Mouse (Mus musculus) mesoderm, embryonic 11.5 days (tissue): ENCODE data around the gene Lrrc39.
"Not testable (repeated sequence)": the region's sequence is repeated elsewhere in the genome, so short reads cannot be mapped to it uniquely, and the experiment has no call there.

Source experiments
- DNase-seq: peaks from one replicate; pipeline ENCODE4 v3.0.0-alpha.2; 2012; ENCODE audit warnings: low read depth, low spot score

Gene Lrrc39

DNA sequence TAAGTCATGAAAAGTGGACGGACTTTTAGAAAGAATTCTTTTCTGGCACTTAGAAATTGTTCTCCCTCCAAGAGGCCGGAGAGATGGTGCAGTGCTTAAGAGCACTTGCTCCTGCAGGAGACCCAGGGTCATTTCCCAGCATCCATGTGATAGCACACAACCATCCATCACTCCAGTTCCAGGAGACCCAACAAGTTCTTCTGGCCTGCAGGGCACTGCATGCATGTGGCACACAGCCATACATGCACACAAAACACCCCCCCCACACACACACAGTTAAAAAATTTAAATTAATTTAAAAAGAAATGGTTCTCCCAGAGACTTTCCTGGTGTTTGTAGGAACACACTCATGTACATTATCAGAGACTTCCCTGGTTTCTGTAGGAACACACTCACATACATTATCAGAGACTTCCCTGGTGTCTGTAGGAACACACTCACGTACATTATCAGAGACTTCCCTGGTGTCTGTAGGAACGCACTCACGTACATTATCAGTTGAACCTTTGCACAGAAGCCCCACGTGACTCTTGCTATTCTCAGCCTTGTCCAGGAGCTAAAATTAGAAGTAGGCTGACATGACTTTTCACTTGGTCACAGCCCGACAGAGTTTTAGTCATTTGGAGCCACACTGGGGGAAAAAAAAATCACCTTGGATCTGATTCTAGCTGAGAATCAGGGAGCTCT, at the start of gene Lrrc39:
TSS of gene Lrrc39 (plus strand) at position 566 of the 687 bp plus-strand sequence.
- DNase-seq: no peak

DNA sequence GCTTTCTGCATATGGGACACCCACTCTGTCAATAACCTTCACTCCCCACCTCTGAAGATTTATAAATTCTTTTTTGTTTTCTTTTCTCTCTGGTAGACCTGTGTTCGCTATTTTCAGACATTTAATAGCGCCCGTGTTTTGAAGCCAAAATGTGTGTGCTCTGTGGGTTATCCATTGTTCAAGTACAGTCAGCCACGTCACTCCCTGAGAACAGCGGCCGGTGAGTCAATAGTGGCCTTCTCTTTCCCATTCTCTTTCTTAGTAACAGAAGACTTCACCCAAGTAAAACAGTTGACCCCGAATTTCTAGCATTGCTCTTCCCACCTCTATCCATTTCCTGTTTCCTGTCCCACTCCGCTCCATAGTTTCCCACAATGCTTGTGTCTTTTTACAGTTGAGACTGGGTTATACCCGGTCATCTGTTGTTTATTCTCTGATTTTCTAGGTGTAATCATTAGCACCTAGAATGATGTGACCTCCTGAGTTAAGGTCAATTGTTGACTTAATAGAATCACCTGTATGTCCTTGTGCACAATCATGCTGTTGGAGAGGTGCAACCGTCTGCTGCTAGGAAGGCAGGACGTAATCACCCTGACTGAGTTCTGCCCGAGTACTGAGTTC, 42.5 kb upstream of the Lrrc39 start:
- no peak for DNase-seq

DNA sequence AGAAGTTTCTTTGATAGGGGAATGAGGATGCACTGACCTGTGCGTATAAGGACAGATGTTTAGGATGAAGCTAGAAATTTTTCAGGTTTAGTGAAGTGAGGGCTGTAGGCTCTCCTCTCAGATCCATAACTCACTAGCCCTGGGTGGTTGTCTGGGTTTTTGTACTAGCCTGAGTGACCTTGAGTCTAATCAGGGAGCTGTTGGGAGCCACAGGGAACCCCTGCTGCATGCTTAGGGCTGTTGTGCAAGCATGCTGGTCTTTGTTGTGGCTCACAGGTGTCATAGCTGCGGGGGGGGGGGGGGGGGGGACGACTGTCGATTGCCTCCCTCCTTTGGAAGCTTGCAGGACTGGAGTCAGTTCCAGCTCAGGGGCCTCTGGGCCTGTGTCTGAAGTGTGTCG, 33.0 kb upstream of the Lrrc39 start:
- DNase-seq: no peak

DNA sequence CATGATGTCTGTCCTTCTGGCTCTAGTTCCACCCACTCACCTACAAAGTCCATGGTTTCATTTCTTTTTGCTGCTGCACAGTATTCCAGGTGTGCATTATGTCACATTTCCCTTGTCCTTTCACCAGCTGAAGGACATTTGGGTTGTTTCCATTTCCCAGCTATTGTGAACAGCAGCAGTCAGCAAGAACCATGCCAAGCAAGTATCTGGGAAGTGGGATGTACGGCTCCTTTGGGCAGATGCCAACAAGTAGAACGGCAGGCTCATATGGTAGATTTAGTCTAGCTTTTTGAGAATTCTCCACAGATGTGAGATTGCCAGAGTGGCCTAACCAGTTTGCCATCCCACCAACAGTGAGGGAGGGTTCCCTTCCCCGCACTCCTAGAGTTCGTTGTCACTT, 31.9 kb upstream of the Lrrc39 start:
- DNase-seq: no peak

DNA sequence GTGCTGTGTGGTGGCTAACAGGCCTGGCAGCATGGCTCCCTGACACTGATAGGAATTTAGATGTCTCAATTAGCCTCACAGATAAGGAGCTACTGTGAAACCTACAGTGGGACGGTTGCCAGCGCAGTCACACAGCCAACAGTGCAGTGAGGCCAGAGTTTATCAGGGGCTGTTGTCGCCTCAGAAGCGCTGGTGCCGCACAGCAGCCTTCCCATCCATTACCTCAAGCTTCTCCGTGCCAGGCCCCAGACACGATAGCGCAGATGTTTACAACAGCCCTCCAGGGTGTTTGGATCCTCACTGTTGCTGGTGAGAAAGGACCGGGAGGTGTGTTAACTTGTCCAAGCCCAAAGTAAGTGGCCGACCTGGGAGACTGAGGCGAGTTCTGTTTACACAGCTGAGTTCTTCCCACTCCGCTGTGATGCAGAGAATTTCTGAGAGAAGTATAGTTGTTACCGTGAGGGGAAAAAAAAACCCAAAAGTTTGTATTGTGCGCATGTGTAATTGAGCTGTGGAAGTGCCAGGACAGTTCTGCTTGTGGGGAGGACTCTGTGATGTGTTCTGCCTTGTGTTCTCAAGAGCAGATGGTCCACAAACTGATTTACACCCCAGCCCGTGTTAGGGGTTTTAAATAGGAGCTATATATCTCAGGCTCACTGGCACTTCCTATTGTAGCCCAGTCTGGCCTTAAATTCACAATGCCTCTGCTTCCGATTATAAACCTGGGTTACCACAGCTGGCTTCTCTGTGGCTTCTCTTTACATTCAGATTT, 26.2 kb upstream of the Lrrc39 start:
- DNase-seq: peak; percentile 71

- peak; percentile 56 for DNase-seq
These were observed 25.6 kb upstream of the Lrrc39 start for GRCm38 (mm10) chr3:116537200-116537573.

DNA sequence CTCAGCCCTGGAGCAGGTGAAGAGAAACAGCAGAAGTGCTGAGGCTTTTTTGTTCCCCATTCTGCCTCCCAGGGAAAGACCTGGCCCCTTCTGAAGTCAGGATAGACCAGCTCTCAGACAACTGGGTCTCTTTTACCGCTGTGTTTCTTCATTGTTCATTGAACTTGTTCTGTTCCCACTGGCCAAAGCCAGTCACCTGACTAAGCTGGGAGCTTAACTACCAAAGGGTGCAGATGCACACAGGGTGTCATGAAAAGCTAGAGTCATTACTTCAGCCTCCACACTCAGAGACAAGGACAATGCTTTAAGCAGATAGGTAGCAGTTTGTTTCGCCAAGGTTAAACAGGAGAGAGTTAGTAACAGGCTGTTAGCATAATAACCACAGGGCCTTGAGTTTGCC, 20.7 kb upstream of the Lrrc39 start:
- DNase-seq: no peak

GRCm38 (mm10) chr3:116542532-116542931, 20.2 kb upstream of the Lrrc39 start:
- DNase-seq: no peak

- DNase-seq: no peak
These were observed 15.3 kb upstream of the Lrrc39 start for GRCm38 (mm10) chr3:116547430-116547829.

GRCm38 (mm10) chr3:116551362-116551761, 11.4 kb upstream of the Lrrc39 start:
- no peak for DNase-seq

GRCm38 (mm10) chr3:116561315-116561714, 1.5 kb upstream of the Lrrc39 start:
- not testable (repeated sequence) for DNase-seq

DNA sequence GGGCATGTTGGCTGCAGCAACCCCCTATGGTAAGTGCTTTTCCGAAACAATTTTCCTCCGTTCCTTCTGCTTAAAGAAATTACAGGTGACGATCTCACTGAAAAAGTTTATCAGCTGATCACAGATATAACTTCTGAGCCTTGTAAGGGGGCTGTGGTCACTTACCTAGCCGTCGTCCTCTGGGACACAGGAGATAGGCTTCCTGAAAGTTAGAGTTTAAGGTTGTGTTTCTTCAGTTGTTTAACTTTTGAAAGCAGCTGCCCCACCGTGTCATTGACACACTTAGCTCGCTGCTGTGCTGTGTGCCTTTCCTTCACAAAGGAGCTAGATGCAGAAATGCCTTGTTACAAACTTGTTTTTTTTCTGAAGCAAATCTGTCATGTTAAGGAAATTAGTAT, 321 bp downstream of the Lrrc39 start:
- no peak for DNase-seq

DNA sequence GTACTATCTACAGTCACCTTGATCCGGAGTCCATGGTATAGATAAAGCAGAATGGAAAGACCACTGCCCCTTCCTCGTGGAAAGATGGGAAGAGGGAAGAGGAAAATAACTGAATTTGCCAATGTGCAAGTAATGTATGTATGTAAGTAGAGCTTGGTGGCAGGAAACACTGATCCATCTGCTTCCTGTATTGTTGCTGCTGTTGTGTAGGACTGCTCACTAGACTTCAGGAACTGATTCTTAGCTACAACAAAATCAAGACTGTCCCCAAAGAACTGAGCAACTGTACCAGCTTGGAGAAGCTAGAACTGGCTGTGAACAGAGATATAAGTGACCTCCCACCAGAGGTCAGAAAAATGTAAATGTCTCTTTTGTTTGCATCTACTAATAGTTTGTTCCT, 7.9 kb downstream of the Lrrc39 start:
- DNase-seq: no peak

DNA sequence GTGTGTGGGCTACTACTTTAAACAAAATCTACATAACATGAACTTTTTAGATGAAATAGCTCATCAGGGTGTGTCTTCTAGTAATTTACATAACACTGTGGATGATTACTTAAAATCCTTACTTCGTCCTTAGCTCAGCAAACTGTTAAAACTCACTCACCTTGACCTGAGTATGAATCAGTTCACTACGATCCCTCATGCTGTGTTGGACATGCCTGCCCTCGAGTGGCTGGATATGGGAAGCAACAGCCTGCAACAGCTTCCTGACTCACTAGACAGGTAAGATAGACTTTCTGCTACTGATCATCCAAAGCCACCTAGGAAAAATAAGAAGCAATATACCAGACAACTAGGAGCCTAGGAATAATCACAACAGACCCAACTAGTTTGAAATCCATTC, 14.5 kb downstream of the Lrrc39 start:
- no peak for DNase-seq

DNA sequence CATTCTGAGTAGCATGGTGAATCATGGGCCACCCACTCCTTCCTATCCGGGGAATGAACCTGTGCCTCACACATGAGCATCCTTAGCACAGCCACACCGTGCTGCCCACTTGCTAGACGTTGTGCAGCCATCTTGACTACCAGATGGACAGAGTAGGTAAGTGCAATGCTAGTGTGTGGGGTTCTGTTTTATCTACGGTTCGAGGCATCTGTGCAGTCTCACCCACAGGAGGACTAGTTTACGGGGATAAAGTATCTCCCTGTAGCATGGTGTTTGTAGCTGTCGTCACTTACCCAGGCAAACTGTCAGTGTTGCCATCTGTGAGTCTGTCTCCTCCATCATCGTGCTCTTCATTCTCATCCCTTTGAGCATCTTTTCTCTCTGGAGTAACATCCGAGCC, 19.4 kb downstream of the Lrrc39 start:
- DNase-seq: no peak

- peak; percentile 58 for DNase-seq
These were observed 31.4 kb downstream of the Lrrc39 start for GRCm38 (mm10) chr3:116594076-116594727.

DNA sequence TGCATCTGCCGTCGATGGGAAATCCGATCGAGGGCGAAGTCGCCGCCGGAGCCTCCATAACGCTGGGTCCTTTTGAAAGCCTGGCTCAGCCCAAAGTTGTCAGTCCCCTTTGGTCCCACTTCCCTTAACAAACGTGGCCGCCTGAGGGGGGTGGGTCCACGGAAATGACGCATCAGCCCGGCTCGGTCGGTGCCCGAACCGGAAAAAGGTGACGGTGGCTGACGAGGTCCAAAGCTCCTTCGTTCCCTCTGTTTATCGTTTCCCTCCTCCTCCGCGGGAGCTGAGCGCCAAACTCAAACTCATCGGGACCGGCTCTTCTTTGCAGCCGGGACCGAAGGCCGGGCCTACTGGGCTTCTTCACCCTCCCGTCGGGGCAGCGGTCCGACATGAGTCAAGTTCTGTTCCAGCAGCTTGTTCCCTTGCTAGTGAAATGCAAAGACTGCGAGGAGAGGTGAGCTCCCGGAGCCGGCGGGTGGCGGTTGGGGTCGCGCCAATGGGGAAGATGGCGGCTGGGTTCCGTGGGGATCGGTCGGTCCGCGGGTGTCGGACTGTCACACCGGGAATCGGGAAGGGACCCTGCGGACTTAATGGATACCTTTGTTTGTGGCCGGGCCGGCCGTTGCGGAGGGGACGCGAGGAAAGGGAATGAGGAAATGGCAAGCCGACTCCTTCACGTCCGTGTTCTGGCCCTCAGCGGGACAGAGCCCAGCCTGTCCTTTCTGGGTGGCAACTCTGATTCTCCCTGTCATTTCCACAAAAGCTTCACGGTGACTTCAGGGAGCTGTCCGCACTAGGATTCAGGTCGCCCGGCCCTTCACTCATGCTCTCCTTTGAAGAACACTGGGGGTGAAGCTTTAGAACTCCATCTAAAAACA, 32.2 kb downstream of the Lrrc39 start, which contains the start of gene Sass6:
TSS of gene Sass6 (plus strand) at position 255 of the 875 bp plus-strand sequence.
- peak; percentile 97 for DNase-seq

DNA sequence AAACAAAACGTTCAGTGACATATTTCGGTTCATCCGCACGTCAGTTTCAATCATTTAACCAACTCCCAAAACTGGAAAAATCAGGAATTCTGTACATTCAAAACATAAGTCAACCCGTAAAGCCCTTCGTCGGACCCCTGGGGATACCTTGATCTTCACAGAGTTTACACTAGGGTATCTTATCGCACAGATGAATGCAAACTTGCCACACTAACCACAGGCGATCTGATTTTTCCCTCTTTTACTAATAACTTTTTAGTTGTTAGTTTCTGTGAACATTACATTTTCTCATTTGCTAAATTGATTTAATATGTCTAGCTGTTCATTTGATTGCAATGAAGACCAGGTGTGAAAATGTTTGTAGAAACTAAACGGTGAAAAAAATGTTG, 32.8 kb downstream of the Lrrc39 start:
- DNase-seq: no peak

DNA sequence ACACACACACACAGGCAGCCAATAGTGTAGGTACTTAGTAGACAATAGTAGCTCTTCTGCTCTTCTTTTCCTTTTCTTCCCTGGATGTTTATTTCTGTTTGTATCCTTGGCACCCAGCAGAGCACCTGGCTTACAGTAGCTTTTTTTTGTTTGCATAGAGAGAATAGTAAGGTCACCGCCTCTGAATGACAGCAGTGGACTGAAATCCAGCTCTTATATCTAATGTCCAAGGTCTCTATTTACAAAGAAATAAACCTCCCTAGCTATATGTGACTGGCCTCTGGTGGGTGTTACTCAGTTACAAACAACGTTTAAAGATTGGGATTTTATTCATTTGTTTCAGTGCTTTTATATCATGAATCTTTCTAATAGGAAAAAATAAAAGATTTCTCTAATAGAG, 36.9 kb downstream of the Lrrc39 start:
- no peak for DNase-seq

DNA sequence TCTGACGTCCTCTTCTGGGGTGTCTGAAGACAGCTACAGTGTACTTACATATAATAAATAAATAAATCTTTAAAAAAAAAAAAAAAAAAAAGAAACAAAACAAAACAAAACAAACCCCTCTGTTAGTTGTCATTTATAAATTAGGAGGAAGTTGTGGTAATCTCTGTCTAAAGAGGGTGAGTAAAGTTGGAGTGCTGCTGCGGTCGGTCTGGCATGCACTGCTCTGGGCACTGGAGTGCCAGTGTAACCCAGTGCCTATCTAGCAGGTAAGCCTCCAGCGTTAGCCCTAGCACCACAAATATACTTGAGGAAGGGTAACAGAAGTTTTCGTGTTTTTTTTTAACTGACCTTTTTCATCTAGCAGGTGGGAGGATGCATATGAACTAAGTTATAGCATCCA, 38.2 kb downstream of the Lrrc39 start:
- no peak for DNase-seq

DNA sequence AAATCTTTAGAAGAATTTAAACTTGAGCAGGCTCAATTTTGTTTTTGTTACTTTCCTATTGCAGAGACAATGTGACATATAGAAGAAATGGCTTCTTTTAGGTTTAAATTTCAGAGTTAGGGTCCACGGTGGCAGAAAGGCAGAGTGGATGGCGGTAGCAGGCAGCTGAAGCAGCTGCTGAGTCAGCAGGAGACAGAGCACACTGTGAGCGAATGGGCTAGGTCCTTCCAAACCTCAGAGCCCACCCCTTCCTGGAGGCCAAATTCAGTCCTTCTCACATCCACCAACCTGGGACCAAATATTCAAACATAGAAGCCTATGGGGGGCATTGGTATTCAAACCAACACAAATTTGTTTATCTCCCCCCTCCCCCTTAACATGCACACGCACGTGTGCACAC, 39.0 kb downstream of the Lrrc39 start:
- no peak for DNase-seq
